Mouse (Mus musculus): ENCODE data around the gene Vps13a. TPM values are rescaled to one million over a fixed set of nuclear protein-coding genes. Genes with fewer than 3 reads are reported as not detected.
"Not testable (repeated sequence)": the region's sequence is repeated elsewhere in the genome, so short reads cannot be mapped to it uniquely, and the experiment has no call there.

The Vps13a gene
- polyA plus RNA-seq, 1 experiment from 2014 or later, result 10.0 TPM

DNA sequence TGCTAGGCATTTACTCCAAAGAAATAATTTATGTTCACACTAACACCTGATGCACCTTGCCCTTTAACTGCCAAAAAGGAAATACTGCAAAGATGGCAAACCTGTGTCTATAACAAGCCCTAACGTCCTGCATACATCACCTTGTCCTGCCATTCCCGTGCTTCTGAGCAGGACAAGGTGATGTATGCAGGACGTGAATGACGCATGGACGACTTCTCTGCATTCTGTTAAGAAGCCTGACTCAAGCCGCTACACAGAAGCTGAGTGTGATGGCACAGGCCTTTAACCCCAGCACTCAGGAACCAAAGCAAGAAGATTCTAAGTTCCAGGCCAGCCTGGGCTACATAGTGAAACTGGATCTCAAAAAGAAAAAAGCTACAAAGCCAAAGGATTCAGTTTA, 2.2 kb downstream of the Vps13a start:
- Histone ChIP-seq H3K9me3 (replicated peaks; ENCODE audit: control insufficient read depth, low read length) (no peaks in the 10 kb centered on the region), H3K27ac (ENCODE audit: low read length) (no peak overlapping the region), H3K4me1 (ENCODE audit: control insufficient read depth, insufficient read depth, low read length) (peaks cover 4% of the 10 kb centered on the region; the same call in 1 of the 2 replicates), H3K36me3 (ENCODE audit: control insufficient read depth, insufficient read depth, low read length) (no peaks in the 10 kb centered on the region), H3K4me2 (ENCODE audit: low read depth, low read length) (no peak overlapping the region), H3K4me3 (replicated peaks; ENCODE audit: low read length) (no peak overlapping the region), H3K27me3 (ENCODE audit: control insufficient read depth, insufficient read depth, low read length) (no peaks in the 10 kb centered on the region), H3K9ac (ENCODE audit: low read length) (no peak overlapping the region)
- WGBS, result 73% methylated on average over 6 of the region's 6 CpGs
- no peak for ATAC-seq (ENCODE audit: insufficient read depth, low FRiP score)

- WGBS, result 78% methylated on average over 3 of the region's 3 CpGs
- peaks cover 7% of the 10 kb centered on the region; the same call in 1 of the 2 replicates for H3K4me1 ChIP-seq (ENCODE audit: control insufficient read depth, insufficient read depth, low read length)
- H3K9me3 ChIP-seq (replicated peaks; ENCODE audit: control insufficient read depth, low read length), result no peaks in the 10 kb centered on the region
- H3K27ac ChIP-seq (ENCODE audit: low read length), result no peak overlapping the region
- no peak overlapping the region for H3K9ac ChIP-seq (ENCODE audit: low read length)
- ATAC-seq (ENCODE audit: insufficient read depth, low FRiP score), result no peak
- H3K27me3 ChIP-seq (ENCODE audit: control insufficient read depth, insufficient read depth, low read length), result no peaks in the 10 kb centered on the region
- H3K4me3 ChIP-seq (replicated peaks; ENCODE audit: low read length), result no peak overlapping the region
- no peaks in the 10 kb centered on the region for H3K36me3 ChIP-seq (ENCODE audit: control insufficient read depth, insufficient read depth, low read length)
- no peak overlapping the region for H3K4me2 ChIP-seq (ENCODE audit: low read depth, low read length)
Measured at GRCm38 (mm10) chr19:16777901-16778300, 2.8 kb downstream of the Vps13a start.

GRCm38 (mm10) chr19:16777391-16777790, 3.3 kb downstream of the Vps13a start:
- H3K9me3 ChIP-seq (replicated peaks; ENCODE audit: control insufficient read depth, low read length); H3K27ac ChIP-seq (ENCODE audit: low read length); H3K4me1 ChIP-seq (ENCODE audit: control insufficient read depth, insufficient read depth, low read length); H3K9ac ChIP-seq (ENCODE audit: low read length); H3K36me3 ChIP-seq (ENCODE audit: control insufficient read depth, insufficient read depth, low read length); H3K27me3 ChIP-seq (ENCODE audit: control insufficient read depth, insufficient read depth, low read length); H3K4me3 ChIP-seq (replicated peaks; ENCODE audit: low read length); ATAC-seq (ENCODE audit: insufficient read depth, low FRiP score); H3K4me2 ChIP-seq (ENCODE audit: low read depth, low read length): not testable (repeated sequence)

DNA sequence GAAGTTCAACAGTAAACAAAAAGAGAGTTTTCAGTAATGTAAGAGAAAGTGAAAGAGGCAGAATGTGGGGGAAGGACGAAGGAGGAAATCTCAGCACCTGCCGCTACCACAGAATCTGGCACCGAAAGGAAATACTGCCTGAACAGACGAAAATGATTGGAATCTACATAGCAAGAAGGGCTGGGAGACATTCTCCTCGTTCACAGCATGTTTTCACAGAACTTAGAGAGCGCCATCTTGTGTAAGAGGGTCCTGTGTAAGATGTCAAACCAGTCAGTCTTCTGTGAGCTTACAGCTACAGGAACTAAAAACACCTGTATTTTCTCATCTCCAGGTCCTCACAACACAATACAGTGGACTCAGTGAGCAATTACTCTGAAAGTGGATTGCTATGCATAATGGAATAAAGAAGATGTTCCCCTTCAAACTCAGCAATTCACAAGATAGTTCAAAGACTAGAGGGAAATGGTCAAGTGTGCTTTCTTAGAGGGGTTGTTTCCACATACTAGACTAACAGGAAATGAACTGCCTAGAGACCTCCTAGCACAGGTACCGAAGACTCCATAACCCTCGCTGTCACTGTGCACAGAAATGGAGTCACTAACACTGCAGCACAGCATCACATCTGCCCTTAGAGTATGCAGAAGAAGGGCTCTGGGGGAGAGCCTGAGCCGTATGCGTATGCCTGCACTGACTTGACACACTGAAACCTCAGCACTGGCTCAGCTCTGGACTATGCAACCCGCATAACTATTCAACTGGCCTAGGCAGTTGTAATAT, 7.3 kb downstream of the Vps13a start:
- no peaks in the 10 kb centered on the region for H3K36me3 ChIP-seq (ENCODE audit: control insufficient read depth, insufficient read depth, low read length)
- 0 out of 2 replicates have a peak, but pooled peaks cover 3% of the 10 kb centered on the region for H3K4me1 ChIP-seq (ENCODE audit: control insufficient read depth, insufficient read depth, low read length)
- no peaks in the 10 kb centered on the region for H3K27me3 ChIP-seq (ENCODE audit: control insufficient read depth, insufficient read depth, low read length)
- H3K27ac ChIP-seq (ENCODE audit: low read length), result no peak overlapping the region
- H3K4me3 ChIP-seq (replicated peaks; ENCODE audit: low read length), result no peak overlapping the region
- WGBS, result 59% methylated on average over 11 of the region's 11 CpGs
- no peak for ATAC-seq (ENCODE audit: insufficient read depth, low FRiP score)
- peak overlapping the region; percentile 41; the same call in 1 of the 2 replicates for H3K4me2 ChIP-seq (ENCODE audit: low read depth, low read length)
- no peak overlapping the region for H3K9ac ChIP-seq (ENCODE audit: low read length)
- no peaks in the 10 kb centered on the region for H3K9me3 ChIP-seq (replicated peaks; ENCODE audit: control insufficient read depth, low read length)

DNA sequence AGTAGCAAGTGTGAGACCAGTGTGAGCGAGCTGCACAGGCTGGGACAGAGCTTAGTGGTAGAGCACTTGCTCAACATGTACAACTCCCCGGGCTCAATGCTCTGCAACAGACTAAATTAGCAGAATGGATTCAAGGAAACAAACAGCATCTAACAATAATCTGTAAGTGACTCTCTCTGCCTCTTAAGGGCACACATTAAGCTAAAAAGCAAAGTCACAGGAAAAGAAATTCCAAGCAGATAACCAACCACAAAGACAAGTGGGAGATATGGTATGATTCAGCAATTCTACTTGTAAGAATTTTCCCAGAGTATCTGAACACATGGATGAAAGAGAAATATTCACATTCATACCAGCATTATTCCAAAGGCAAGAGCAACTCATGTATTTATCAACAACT, 13.3 kb downstream of the Vps13a start:
- Histone ChIP-seq H3K27ac (ENCODE audit: low read length) (no peak overlapping the region), H3K27me3 (ENCODE audit: control insufficient read depth, insufficient read depth, low read length) (no peaks in the 10 kb centered on the region), H3K36me3 (ENCODE audit: control insufficient read depth, insufficient read depth, low read length) (no peaks in the 10 kb centered on the region), H3K9me3 (replicated peaks; ENCODE audit: control insufficient read depth, low read length) (no peaks in the 10 kb centered on the region), H3K4me2 (ENCODE audit: low read depth, low read length) (no peak overlapping the region), H3K9ac (ENCODE audit: low read length) (no peak overlapping the region), H3K4me3 (replicated peaks; ENCODE audit: low read length) (no peak overlapping the region), H3K4me1 (ENCODE audit: control insufficient read depth, insufficient read depth, low read length) (no peaks in the 10 kb centered on the region)
- no peak for ATAC-seq (ENCODE audit: insufficient read depth, low FRiP score)
- 80% methylated on average over 2 of the region's 2 CpGs for whole genome bisulfite sequencing

DNA sequence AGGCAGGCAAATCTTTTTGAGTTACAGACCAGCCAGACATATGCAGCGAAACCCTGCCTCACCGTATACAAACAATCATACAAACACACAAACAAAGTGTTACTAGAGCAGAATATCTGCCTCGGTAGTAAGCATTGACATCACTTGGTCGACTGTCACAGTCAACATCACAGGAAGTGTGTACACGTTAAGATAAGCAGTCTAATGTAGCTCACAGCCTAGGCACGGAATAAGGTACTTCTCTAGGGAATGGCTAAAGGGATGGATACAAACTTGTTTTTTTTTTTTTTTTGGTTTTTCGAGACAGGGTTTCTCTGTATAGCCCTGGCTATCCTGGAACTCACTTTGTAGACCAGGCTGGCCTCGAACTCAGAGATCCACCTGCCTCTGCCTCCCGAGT, 23.3 kb downstream of the Vps13a start:
- H3K9ac ChIP-seq (ENCODE audit: low read length); H3K27ac ChIP-seq (ENCODE audit: low read length); H3K27me3 ChIP-seq (ENCODE audit: control insufficient read depth, insufficient read depth, low read length); H3K4me2 ChIP-seq (ENCODE audit: low read depth, low read length); H3K36me3 ChIP-seq (ENCODE audit: control insufficient read depth, insufficient read depth, low read length); H3K4me1 ChIP-seq (ENCODE audit: control insufficient read depth, insufficient read depth, low read length); H3K9me3 ChIP-seq (replicated peaks; ENCODE audit: control insufficient read depth, low read length); ATAC-seq (ENCODE audit: insufficient read depth, low FRiP score); H3K4me3 ChIP-seq (replicated peaks; ENCODE audit: low read length): not testable (repeated sequence)
- WGBS, result 86% methylated on average over 8 of the region's 9 CpGs

DNA sequence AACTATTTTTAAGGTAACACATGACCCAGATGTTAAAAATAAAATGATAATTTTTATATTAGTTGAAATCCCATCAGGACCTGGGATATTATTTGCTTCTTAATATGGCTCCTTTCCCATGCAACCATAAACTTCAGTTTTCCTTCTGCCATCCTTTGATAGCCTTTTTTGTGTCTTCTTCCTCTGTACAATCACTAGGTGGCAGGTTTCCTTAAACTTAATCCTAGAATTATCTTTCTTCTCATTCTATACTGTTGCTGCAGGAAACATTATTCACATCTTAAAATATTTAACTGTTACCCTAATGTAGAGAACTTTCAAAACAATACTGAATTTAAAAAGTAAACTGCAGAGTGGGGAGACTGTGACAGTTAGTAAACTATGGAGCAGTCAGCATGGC, 24.9 kb downstream of the Vps13a start:
- no peak for ATAC-seq (ENCODE audit: insufficient read depth, low FRiP score)
- Histone ChIP-seq H3K4me2 (ENCODE audit: low read depth, low read length) (no peak overlapping the region), H3K4me3 (replicated peaks; ENCODE audit: low read length) (no peak overlapping the region)

GRCm38 (mm10) chr19:16755226-16755625, 25.5 kb downstream of the Vps13a start:
- Histone ChIP-seq H3K27me3 (ENCODE audit: control insufficient read depth, insufficient read depth, low read length) (no peaks in the 10 kb centered on the region), H3K9ac (ENCODE audit: low read length) (no peak overlapping the region), H3K4me3 (replicated peaks; ENCODE audit: low read length) (no peak overlapping the region), H3K27ac (ENCODE audit: low read length) (no peak overlapping the region), H3K4me2 (ENCODE audit: low read depth, low read length) (no peak overlapping the region), H3K4me1 (ENCODE audit: control insufficient read depth, insufficient read depth, low read length) (no peaks in the 10 kb centered on the region), H3K9me3 (replicated peaks; ENCODE audit: control insufficient read depth, low read length) (no peaks in the 10 kb centered on the region), H3K36me3 (ENCODE audit: control insufficient read depth, insufficient read depth, low read length) (no peaks in the 10 kb centered on the region)
- ATAC-seq (ENCODE audit: insufficient read depth, low FRiP score), result no peak
- WGBS, result 84% methylated on average over 7 of the region's 7 CpGs

More for the DNA sequence above, 24.9 kb downstream of the Vps13a start:
- no peak overlapping the region for H3K9ac ChIP-seq (ENCODE audit: low read length)
- H3K9me3 ChIP-seq (replicated peaks; ENCODE audit: control insufficient read depth, low read length), result no peaks in the 10 kb centered on the region
- no peaks in the 10 kb centered on the region for H3K27me3 ChIP-seq (ENCODE audit: control insufficient read depth, insufficient read depth, low read length)
- no peaks in the 10 kb centered on the region for H3K4me1 ChIP-seq (ENCODE audit: control insufficient read depth, insufficient read depth, low read length)
- H3K27ac ChIP-seq (ENCODE audit: low read length), result no peak overlapping the region
- H3K36me3 ChIP-seq (ENCODE audit: control insufficient read depth, insufficient read depth, low read length), result no peaks in the 10 kb centered on the region

DNA sequence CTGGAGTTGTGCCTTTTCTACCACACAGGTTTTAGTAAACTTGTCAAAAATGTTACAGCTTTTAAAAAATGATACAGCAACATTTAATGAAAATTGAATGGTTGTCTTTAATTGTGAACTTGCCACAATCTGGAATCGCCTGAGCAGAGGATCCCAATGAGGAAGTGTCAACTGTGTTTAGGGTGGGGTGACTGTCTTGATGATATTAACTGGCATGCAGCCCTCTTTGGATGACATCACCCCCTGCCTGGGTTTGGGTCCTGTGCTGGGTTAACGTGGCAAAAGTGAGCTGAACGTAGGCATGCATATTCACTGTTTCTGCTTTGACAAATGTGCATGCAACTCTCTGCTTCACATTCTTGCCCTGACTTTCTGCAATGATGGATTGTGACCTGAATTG, 27.6 kb downstream of the Vps13a start:
- Histone ChIP-seq H3K4me3 (replicated peaks; ENCODE audit: low read length) (no peak overlapping the region), H3K9ac (ENCODE audit: low read length) (no peak overlapping the region), H3K27ac (ENCODE audit: low read length) (no peak overlapping the region), H3K4me1 (ENCODE audit: control insufficient read depth, insufficient read depth, low read length) (no peaks in the 10 kb centered on the region), H3K4me2 (ENCODE audit: low read depth, low read length) (no peak overlapping the region), H3K27me3 (ENCODE audit: control insufficient read depth, insufficient read depth, low read length) (no peaks in the 10 kb centered on the region), H3K9me3 (replicated peaks; ENCODE audit: control insufficient read depth, low read length) (no peaks in the 10 kb centered on the region), H3K36me3 (ENCODE audit: control insufficient read depth, insufficient read depth, low read length) (no peaks in the 10 kb centered on the region)
- ATAC-seq (ENCODE audit: insufficient read depth, low FRiP score), result no peak
- 73% methylated on average over 3 of the region's 3 CpGs for WGBS

Data from stomach, embryonic 16.5 days (tissue).